Mouse (Mus musculus): ENCODE data around the gene Edil3. TPM values are rescaled to one million over a fixed set of nuclear protein-coding genes. Genes with fewer than 3 reads are reported as not detected.
A peak's percentile ranks its signal among the peaks of the same experiment; 100 is the strongest.
"Not testable (repeated sequence)": the region's sequence is repeated elsewhere in the genome, so short reads cannot be mapped to it uniquely, and the experiment has no call there.

The Edil3 gene
- polyA plus RNA-seq, 1 experiment from 2014 or later: 17.5 TPM

DNA sequence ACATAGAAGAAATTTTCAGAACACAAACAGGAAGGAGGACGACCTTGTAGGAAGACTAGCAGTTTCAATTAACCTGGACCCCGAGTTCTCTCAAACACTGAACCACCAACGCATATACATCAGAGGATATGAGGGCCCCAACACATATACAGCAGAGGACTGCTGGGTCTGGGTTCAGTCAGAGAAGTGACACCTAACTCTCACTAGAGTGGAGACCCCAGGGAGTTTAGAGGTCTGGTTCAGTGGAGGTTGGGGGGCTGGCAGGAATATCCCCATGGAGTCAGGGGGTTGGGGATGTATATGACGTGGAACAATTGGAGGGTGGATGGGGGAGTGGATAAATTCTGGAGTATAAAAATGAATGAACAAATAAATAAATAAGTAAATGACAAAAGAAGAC lies 151.1 kb downstream of the Edil3 start:
- Histone ChIP-seq H3K9me3 (replicated peaks; ENCODE audit: control insufficient read depth, low read length) (no peaks in the 10 kb centered on the region), H3K36me3 (replicated peaks; ENCODE audit: control insufficient read depth, insufficient read depth, low read depth, low read length) (no peaks in the 10 kb centered on the region), H3K27me3 (ENCODE audit: control insufficient read depth, insufficient read depth, low read length) (no peaks in the 10 kb centered on the region), H3K4me1 (ENCODE audit: control insufficient read depth, insufficient read depth, low read length) (no peaks in the 10 kb centered on the region), H3K27ac (replicated peaks; ENCODE audit: low read depth, low read length) (no peak overlapping the region), H3K9ac (replicated peaks; ENCODE audit: low read length) (no peak overlapping the region), H3K4me3 (ENCODE audit: low read depth, low read length) (no peak overlapping the region), H3K4me2 (ENCODE audit: low read depth, low read length) (no peak overlapping the region)
- 73% methylated on average over 4 of the region's 4 CpGs for WGBS
- no peak for ATAC-seq (replicated peaks; ENCODE audit: insufficient number of reproducible peaks, low FRiP score, low TSS enrichment, low read depth)
- DNase-seq (ENCODE audit: low spot score): no peak

DNA sequence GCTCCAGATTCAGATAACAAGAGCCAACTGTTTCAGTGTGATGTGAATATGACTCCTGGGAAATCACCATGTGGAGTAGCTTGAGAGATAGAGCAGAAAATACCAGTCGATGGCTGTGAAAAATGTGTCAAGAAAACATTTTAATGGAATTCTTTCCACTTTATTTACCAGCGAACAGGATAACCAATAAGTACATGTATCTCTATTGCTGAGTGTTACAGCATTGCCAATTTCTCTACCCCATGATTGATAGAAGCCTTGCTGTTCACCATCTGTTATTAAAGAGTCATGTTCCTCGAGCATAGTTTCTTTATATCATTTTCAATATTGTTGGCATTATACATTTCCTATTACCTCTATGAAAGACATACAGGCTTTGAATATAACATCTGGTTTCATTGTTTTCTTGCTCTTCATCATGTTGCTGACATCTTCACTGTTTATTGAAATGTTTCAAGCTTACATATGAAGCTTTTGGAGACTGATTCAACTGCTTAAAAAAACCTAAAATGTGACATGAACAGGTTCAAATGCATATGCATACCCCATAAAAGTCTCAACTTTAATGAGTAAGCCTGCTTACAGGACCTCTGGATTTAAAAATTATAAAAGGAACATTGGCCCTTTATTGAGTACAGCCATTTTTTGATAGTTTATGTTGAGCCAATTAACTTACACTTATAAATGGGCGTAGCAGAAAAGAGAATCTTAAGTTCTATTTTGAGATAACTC lies 186.6 kb downstream of the Edil3 start:
- WGBS: 88% methylated on average over 4 of the region's 4 CpGs
- no peaks in the 10 kb centered on the region for H3K9me3 ChIP-seq (replicated peaks; ENCODE audit: control insufficient read depth, low read length)
- H3K4me3 ChIP-seq (ENCODE audit: low read depth, low read length): no peak overlapping the region
- H3K4me1 ChIP-seq (ENCODE audit: control insufficient read depth, insufficient read depth, low read length): no peaks in the 10 kb centered on the region
- H3K27ac ChIP-seq (replicated peaks; ENCODE audit: low read depth, low read length): no peak overlapping the region
- DNase-seq (ENCODE audit: low spot score): no peak
- H3K36me3 ChIP-seq (replicated peaks; ENCODE audit: control insufficient read depth, insufficient read depth, low read depth, low read length): no peaks in the 10 kb centered on the region
- H3K9ac ChIP-seq (replicated peaks; ENCODE audit: low read length): no peak overlapping the region
- ATAC-seq (replicated peaks; ENCODE audit: insufficient number of reproducible peaks, low FRiP score, low TSS enrichment, low read depth): no peak
- no peak overlapping the region for H3K4me2 ChIP-seq (ENCODE audit: low read depth, low read length)
- H3K27me3 ChIP-seq (ENCODE audit: control insufficient read depth, insufficient read depth, low read length): no peaks in the 10 kb centered on the region

DNA sequence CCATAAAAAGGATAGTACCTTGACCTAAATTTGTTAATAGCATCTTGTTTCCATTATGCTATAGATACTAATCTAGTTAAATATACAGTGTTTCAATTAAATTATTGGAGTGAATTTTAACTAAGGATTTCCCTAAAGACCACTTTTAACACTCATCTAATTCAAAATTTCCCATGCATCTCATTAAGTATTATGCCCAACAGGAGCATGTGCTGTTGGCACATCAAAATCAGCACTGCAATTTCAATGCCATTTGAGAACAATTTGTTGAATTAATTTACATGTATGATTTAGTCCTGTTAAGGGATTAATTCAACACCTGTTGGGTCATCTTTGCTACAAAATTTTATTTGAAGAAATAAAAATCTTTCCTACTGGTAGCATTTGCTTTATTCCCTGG lies 191.2 kb downstream of the Edil3 start:
- Histone ChIP-seq H3K9me3 (replicated peaks; ENCODE audit: control insufficient read depth, low read length) (no peaks in the 10 kb centered on the region), H3K9ac (replicated peaks; ENCODE audit: low read length) (no peak overlapping the region), H3K4me1 (ENCODE audit: control insufficient read depth, insufficient read depth, low read length) (no peaks in the 10 kb centered on the region), H3K36me3 (replicated peaks; ENCODE audit: control insufficient read depth, insufficient read depth, low read depth, low read length) (no peaks in the 10 kb centered on the region), H3K4me2 (ENCODE audit: low read depth, low read length) (no peak overlapping the region), H3K27ac (replicated peaks; ENCODE audit: low read depth, low read length) (no peak overlapping the region), H3K27me3 (ENCODE audit: control insufficient read depth, insufficient read depth, low read length) (no peaks in the 10 kb centered on the region), H3K4me3 (ENCODE audit: low read depth, low read length) (no peak overlapping the region)
- ATAC-seq (replicated peaks; ENCODE audit: insufficient number of reproducible peaks, low FRiP score, low TSS enrichment, low read depth) (no peak), DNase-seq (ENCODE audit: low spot score) (no peak)

DNA sequence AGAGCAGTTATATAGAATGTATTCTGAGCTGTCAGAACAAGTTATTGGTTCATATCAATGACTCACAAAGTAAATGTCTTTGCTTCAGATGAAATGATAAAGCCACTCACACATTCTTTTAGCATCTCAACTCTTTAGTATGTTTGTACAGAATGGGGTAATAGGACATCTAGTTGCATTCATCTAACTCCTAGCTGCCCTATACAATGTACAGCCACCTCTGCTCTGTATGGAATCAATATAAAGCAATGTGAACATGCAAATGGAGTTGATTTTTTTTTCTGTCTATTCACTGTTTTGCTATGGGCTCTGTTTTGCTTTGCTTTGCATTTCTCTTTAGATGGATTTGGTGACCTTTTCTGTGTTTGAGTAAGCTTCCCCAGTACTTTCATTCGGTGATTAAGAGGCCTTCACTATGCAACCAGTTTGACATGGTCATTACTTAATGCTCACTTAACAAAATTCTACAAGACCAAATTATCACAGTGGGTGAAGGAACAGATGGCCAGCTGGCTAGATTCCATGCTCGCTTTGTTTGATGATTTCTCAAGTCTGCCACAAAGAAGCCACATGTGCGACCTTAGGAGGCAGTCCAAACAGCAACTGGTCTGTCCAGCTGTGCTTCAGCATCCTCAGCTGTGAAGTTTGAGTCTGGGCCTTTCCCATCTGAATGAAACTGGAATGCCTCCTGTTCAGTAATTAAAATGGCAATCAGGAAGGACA lies 208.7 kb downstream of the Edil3 start:
- DNase-seq (ENCODE audit: low spot score): peak; percentile 3
- Histone ChIP-seq H3K9me3 (replicated peaks; ENCODE audit: control insufficient read depth, low read length) (no peaks in the 10 kb centered on the region), H3K9ac (replicated peaks; ENCODE audit: low read length) (no peak overlapping the region), H3K27me3 (ENCODE audit: control insufficient read depth, insufficient read depth, low read length) (no peaks in the 10 kb centered on the region), H3K4me2 (ENCODE audit: low read depth, low read length) (no peak overlapping the region), H3K4me3 (ENCODE audit: low read depth, low read length) (no peak overlapping the region), H3K4me1 (ENCODE audit: control insufficient read depth, insufficient read depth, low read length) (no peaks in the 10 kb centered on the region), H3K36me3 (replicated peaks; ENCODE audit: control insufficient read depth, insufficient read depth, low read depth, low read length) (no peaks in the 10 kb centered on the region), H3K27ac (replicated peaks; ENCODE audit: low read depth, low read length) (no peak overlapping the region)
- ATAC-seq (replicated peaks; ENCODE audit: insufficient number of reproducible peaks, low FRiP score, low TSS enrichment, low read depth): no peak
- WGBS: 51% methylated on average over 3 of the region's 3 CpGs

DNA sequence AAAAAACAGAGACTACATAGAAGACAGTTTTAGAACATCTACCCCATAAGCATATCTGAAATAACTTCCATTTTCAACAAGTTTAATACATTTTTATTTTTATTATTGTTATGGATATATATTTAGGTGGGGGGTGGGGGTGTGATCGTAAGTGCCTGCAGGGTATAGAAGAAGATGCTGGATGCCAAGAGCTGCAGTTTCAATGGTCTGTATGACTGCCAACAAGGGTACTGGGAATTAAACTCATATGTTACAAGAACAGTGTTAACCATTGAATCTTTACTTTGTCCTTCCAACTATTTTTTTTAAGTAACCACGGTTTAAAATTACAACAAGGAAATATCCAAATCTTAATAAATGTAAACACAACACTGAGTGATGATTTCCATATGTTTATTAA lies 214.4 kb downstream of the Edil3 start:
- WGBS: 58% methylated on average over 2 of the region's 2 CpGs
- Histone ChIP-seq H3K4me3 (ENCODE audit: low read depth, low read length) (no peak overlapping the region), H3K9ac (replicated peaks; ENCODE audit: low read length) (no peak overlapping the region), H3K27ac (replicated peaks; ENCODE audit: low read depth, low read length) (no peak overlapping the region), H3K4me2 (ENCODE audit: low read depth, low read length) (no peak overlapping the region), H3K36me3 (replicated peaks; ENCODE audit: control insufficient read depth, insufficient read depth, low read depth, low read length) (no peaks in the 10 kb centered on the region), H3K9me3 (replicated peaks; ENCODE audit: control insufficient read depth, low read length) (no peaks in the 10 kb centered on the region), H3K4me1 (ENCODE audit: control insufficient read depth, insufficient read depth, low read length) (no peaks in the 10 kb centered on the region), H3K27me3 (ENCODE audit: control insufficient read depth, insufficient read depth, low read length) (no peaks in the 10 kb centered on the region)
- no peak for DNase-seq (ENCODE audit: low spot score)
- ATAC-seq (replicated peaks; ENCODE audit: insufficient number of reproducible peaks, low FRiP score, low TSS enrichment, low read depth): no peak

DNA sequence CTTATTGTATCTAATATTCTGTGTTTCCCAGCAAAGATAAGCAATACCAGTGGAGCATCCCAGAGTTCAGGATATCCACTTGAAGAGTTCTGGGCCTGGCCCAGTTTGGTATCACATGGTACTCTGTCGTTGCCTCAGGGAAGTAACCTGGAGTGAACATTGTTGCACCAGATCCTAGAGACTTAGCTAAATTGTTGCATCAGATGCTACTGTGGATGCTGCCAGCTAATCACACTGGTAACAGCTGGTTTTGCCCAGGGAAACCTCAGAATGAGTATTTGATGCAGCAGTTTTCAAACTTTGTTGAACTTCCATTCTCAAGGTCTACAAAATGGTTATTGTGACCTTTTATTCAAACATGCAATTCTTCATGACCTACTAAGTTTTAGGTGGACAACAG lies 220.2 kb downstream of the Edil3 start:
- DNase-seq (ENCODE audit: low spot score): no peak
- Histone ChIP-seq H3K27ac (replicated peaks; ENCODE audit: low read depth, low read length) (no peak overlapping the region), H3K4me3 (ENCODE audit: low read depth, low read length) (no peak overlapping the region), H3K9ac (replicated peaks; ENCODE audit: low read length) (no peak overlapping the region), H3K9me3 (replicated peaks; ENCODE audit: control insufficient read depth, low read length) (no peaks in the 10 kb centered on the region), H3K36me3 (replicated peaks; ENCODE audit: control insufficient read depth, insufficient read depth, low read depth, low read length) (no peaks in the 10 kb centered on the region), H3K4me2 (ENCODE audit: low read depth, low read length) (no peak overlapping the region), H3K4me1 (ENCODE audit: control insufficient read depth, insufficient read depth, low read length) (no peaks in the 10 kb centered on the region), H3K27me3 (ENCODE audit: control insufficient read depth, insufficient read depth, low read length) (no peaks in the 10 kb centered on the region)
- ATAC-seq (replicated peaks; ENCODE audit: insufficient number of reproducible peaks, low FRiP score, low TSS enrichment, low read depth): no peak
- WGBS: 91% methylated on average over 1 of the region's 1 CpGs

DNA sequence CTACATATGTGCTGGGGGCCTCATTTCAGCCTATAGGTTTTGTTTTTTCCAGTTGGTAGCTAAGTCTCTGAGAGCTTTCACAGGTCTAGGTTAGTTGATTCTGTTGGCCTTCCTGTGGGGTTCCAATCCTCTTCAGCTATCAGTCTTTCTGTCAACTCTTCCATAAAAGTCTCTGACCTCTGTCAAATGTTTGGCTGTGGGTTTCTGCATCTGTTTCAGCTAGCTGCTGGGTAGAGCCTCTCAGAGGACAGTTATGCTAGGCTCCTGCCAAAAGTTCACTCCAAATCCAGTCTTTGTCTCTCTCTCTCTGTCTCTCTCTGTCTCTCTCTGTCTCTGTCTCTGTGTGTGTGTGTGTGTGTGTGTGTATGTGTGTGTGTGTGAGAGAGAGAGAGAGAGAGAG lies 248.9 kb downstream of the Edil3 start:
- not testable (repeated sequence) for DNase-seq (ENCODE audit: low spot score); H3K36me3 ChIP-seq (replicated peaks; ENCODE audit: control insufficient read depth, insufficient read depth, low read depth, low read length); H3K27ac ChIP-seq (replicated peaks; ENCODE audit: low read depth, low read length); H3K9me3 ChIP-seq (replicated peaks; ENCODE audit: control insufficient read depth, low read length); H3K4me3 ChIP-seq (ENCODE audit: low read depth, low read length); H3K4me2 ChIP-seq (ENCODE audit: low read depth, low read length); H3K4me1 ChIP-seq (ENCODE audit: control insufficient read depth, insufficient read depth, low read length); H3K27me3 ChIP-seq (ENCODE audit: control insufficient read depth, insufficient read depth, low read length); H3K9ac ChIP-seq (replicated peaks; ENCODE audit: low read length); ATAC-seq (replicated peaks; ENCODE audit: insufficient number of reproducible peaks, low FRiP score, low TSS enrichment, low read depth)

DNA sequence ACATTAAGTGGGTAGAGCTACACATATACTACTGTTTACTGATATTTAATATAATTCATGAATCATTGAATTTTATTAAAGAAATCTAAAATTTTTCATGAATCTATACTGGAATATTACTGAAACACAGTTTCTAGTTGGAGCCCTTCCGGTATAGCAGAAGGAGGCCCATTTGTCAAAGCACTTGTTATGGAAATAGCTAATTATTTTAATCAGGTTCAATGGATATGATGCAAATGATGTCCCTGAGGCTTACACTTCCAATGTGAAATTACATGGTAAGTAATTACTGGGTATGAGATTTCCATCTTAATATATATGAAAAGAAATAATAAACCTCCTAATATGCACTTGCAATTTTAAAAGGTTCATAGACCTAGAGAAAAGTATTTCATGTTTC lies 254.9 kb downstream of the Edil3 start:
- no peaks in the 10 kb centered on the region for H3K36me3 ChIP-seq (replicated peaks; ENCODE audit: control insufficient read depth, insufficient read depth, low read depth, low read length)
- H3K4me2 ChIP-seq (ENCODE audit: low read depth, low read length): no peak overlapping the region
- no peak overlapping the region for H3K9ac ChIP-seq (replicated peaks; ENCODE audit: low read length)
- DNase-seq (ENCODE audit: low spot score) (no peak), ATAC-seq (replicated peaks; ENCODE audit: insufficient number of reproducible peaks, low FRiP score, low TSS enrichment, low read depth) (no peak)
- no peaks in the 10 kb centered on the region for H3K4me1 ChIP-seq (ENCODE audit: control insufficient read depth, insufficient read depth, low read length)
- 92% methylated on average over 1 of the region's 1 CpGs for whole genome bisulfite sequencing
- no peak overlapping the region for H3K27ac ChIP-seq (replicated peaks; ENCODE audit: low read depth, low read length)
- H3K9me3 ChIP-seq (replicated peaks; ENCODE audit: control insufficient read depth, low read length): no peaks in the 10 kb centered on the region
- H3K27me3 ChIP-seq (ENCODE audit: control insufficient read depth, insufficient read depth, low read length): no peaks in the 10 kb centered on the region
- no peak overlapping the region for H3K4me3 ChIP-seq (ENCODE audit: low read depth, low read length)

Data from embryonic facial prominence, embryonic 11.5 days (tissue).